Mouse (Mus musculus) heart, adult 10 weeks (tissue): Measurements from ENCODE around the gene Hrasls. TPM values are rescaled to one million over a fixed set of nuclear protein-coding genes. Genes with fewer than 3 reads are reported as not detected.

Source experiments
- polyA plus RNA-seq: library from polyadenylated mRNA; stranded (reverse); fragments of 350-450 nt; fragmentation: Illumina TruSeq; extraction: RNeasy Lipid Tissue Mini Kit (QIAGEN cat#74804); gene quantifications from one replicate; pipeline ENCODE4 v1.2.3, GENCODE M21; 2014; ENCODE audit warnings: low read depth, low replicate concordance

Hrasls gene
- 36.4 TPM for polyA plus RNA-seq

GRCm38 (mm10) chr16:29209605-29210411 is at the start of gene Hrasls:
Gene Hrasls (plus strand): TSS chr16:29209695.

Other genes with a start within 250 kb of the Hrasls start
- not detected for gene Atp13a5, start 169.0 kb downstream of the Hrasls start, polyA plus RNA-seq